Mouse (Mus musculus): ENCODE data around the gene Ints1.

GRCm38 (mm10) chr5:139805924-139806323 lies 30.4 kb upstream of the Ints1 start:
- no peak for TF ChIP-seq CTCF (IDR thresholded peaks at IDR 0.05; ENCODE audit: borderline replicate concordance, insufficient read depth, low read depth, low read length)
- no peak for TF ChIP-seq POLR2A (IDR thresholded peaks at IDR 0.05; ENCODE audit: borderline replicate concordance, insufficient read depth, low read length)

All from cerebellum, adult 2 months (tissue).